Mouse (Mus musculus) MEL (cell line): ENCODE measurements around the gene 6030408B16Rik. TPM values are rescaled to one million over a fixed set of nuclear protein-coding genes. Genes with fewer than 3 reads are reported as not detected.

Experiments used
- DNase-seq: peaks from one replicate; pipeline ENCODE4 v3.0.0; 2011; ENCODE audit warnings: low read depth, low spot score
- H3K27ac ChIP-seq: 2 replicates; pipeline ENCODE4 v1.5.1; 2012; ENCODE audit warnings: low read depth, mild to moderate bottlenecking, control low read depth, low read length, moderate library complexity; ENCODE audit not compliant: control insufficient read depth
- H3K27me3 ChIP-seq, 2 experiments: fragments of 150-350 bp in 1 of 2; sonication (generic) in 1 of 2; 2 replicates each; pipeline ENCODE4 v1.6.1; 2012; ENCODE audit warnings: low read length in 2 of 2, mild to moderate bottlenecking in 2 of 2, improper control_type of control experiment in 1 of 2, moderate library complexity in 1 of 2; ENCODE audit not compliant: insufficient read depth in 2 of 2, control insufficient read depth in 1 of 2
- H3K36me3 ChIP-seq, 2 experiments: 2 replicates each; pipeline ENCODE4 v1.6.1; 2012 to 2014; ENCODE audit warnings: low read length in 2 of 2, improper control_type of control experiment in 1 of 2, inconsistent platforms in 1 of 2, mild to moderate bottlenecking in 1 of 2; ENCODE audit not compliant: insufficient read depth in 2 of 2, control insufficient read depth in 1 of 2
- H3K4me1 ChIP-seq, 2 experiments: fragments of 150-350 bp in 1 of 2; sonication (generic) in 1 of 2; 2 replicates each; pipeline ENCODE4 v1.6.1; 2012; ENCODE audit warnings: low read length in 2 of 2, improper control_type of control experiment in 1 of 2, mild to moderate bottlenecking in 1 of 2; ENCODE audit not compliant: insufficient read depth in 2 of 2, control insufficient read depth in 1 of 2
- H3K4me3 ChIP-seq, 2 experiments: fragments of 150-350 bp in 1 of 2; sonication (generic) in 1 of 2; 2 replicates each; pipeline ENCODE4 v1.5.1; 2012; ENCODE audit warnings: low read depth in 2 of 2, low read length in 2 of 2, mild to moderate bottlenecking in 2 of 2, moderate library complexity in 2 of 2, control low read depth in 1 of 2, improper control_type of control experiment in 1 of 2; ENCODE audit not compliant: control insufficient read depth in 1 of 2, insufficient read depth in 1 of 2
- H3K79me2 ChIP-seq: 2 replicates; pipeline ENCODE4 v1.6.1; 2012; ENCODE audit warnings: mild to moderate bottlenecking, low read length, moderate library complexity; ENCODE audit not compliant: control insufficient read depth, poor library complexity, insufficient read depth
- H3K9ac ChIP-seq: 2 replicates; pipeline ENCODE4 v1.6.1; 2012; ENCODE audit warnings: low read depth, mild to moderate bottlenecking, control low read depth, low read length, moderate library complexity; ENCODE audit not compliant: control insufficient read depth, poor library complexity, severe bottlenecking
- H3K9me3 ChIP-seq: fragments of 150-350 bp; sonication (generic); replicated peaks from 2 replicates; pipeline ENCODE4 v1.6.1; 2012; ENCODE audit warnings: mild to moderate bottlenecking, low read length, improper control_type of control experiment, moderate library complexity; ENCODE audit not compliant: insufficient read depth
- CHD1 ChIP-seq: IDR thresholded peaks from 2 replicates; pipeline ENCODE4 v1.6.1; 2012; ENCODE audit warnings: low read depth, mild to moderate bottlenecking, inconsistent platforms, low read length, improper control_type of control experiment
- E2F4 ChIP-seq: IDR thresholded peaks from 2 replicates; pipeline ENCODE4 v1.6.1; 2011; ENCODE audit warnings: low read depth, low read length, improper control_type of control experiment, borderline replicate concordance
- EP300 ChIP-seq, 2 experiments: IDR thresholded peaks; 2 replicates each; pipeline ENCODE4 v1.6.1; 2011; ENCODE audit warnings: improper control_type of control experiment in 2 of 2, low read length in 2 of 2, low read depth in 1 of 2, mild to moderate bottlenecking in 1 of 2
- ETS1 ChIP-seq: IDR thresholded peaks from 2 replicates; pipeline ENCODE4 v1.6.1; 2012; ENCODE audit warnings: low read depth, mild to moderate bottlenecking, inconsistent platforms, low read length, improper control_type of control experiment, moderate library complexity
- GATA1 ChIP-seq: IDR thresholded peaks from 2 replicates; pipeline ENCODE4 v1.6.1; 2011; ENCODE audit warnings: low read depth, low read length, improper control_type of control experiment
- HCFC1 ChIP-seq: IDR thresholded peaks from 2 replicates; pipeline ENCODE4 v1.6.1; 2012; ENCODE audit warnings: low read depth, mild to moderate bottlenecking, inconsistent platforms, low read length, improper control_type of control experiment, moderate library complexity
- KAT2A ChIP-seq: conservative IDR thresholded peaks from 2 replicates; pipeline ENCODE4 v1.6.1; 2012; ENCODE audit warnings: low read depth, low read length, improper control_type of control experiment, inconsistent platforms
- MAFK ChIP-seq: IDR thresholded peaks from 2 replicates; pipeline ENCODE4 v1.6.1; 2011; ENCODE audit warnings: low read depth, mild to moderate bottlenecking, low read length, improper control_type of control experiment, borderline replicate concordance
- MAX ChIP-seq: IDR thresholded peaks from 2 replicates; pipeline ENCODE4 v1.6.1; 2011; ENCODE audit warnings: low read length, improper control_type of control experiment
- MAZ ChIP-seq: IDR thresholded peaks from 2 replicates; pipeline ENCODE4 v1.6.1; 2012; ENCODE audit warnings: low read depth, mild to moderate bottlenecking, inconsistent platforms, low read length, improper control_type of control experiment
- MEF2A ChIP-seq: IDR thresholded peaks from 2 replicates; pipeline ENCODE4 v1.6.1; 2014; ENCODE audit warnings: low read depth, mild to moderate bottlenecking, inconsistent platforms, low read length, improper control_type of control experiment; ENCODE audit not compliant: poor library complexity, insufficient replicate concordance, severe bottlenecking; ENCODE audit errors: extremely low read depth
- MXI1 ChIP-seq: IDR thresholded peaks from 2 replicates; pipeline ENCODE4 v1.6.1; 2011; ENCODE audit warnings: mild to moderate bottlenecking, low read depth, low read length, improper control_type of control experiment
- MYB ChIP-seq: IDR thresholded peaks from 2 replicates; pipeline ENCODE4 v1.6.1; 2011; ENCODE audit warnings: mild to moderate bottlenecking, low read depth, low read length, improper control_type of control experiment
- NRF1 ChIP-seq: IDR thresholded peaks from 2 replicates; pipeline ENCODE4 v1.6.1; 2014; ENCODE audit warnings: low read depth, mild to moderate bottlenecking, inconsistent platforms, low read length, improper control_type of control experiment, moderate library complexity; ENCODE audit not compliant: poor library complexity, insufficient read depth, severe bottlenecking
- POLR2A ChIP-seq, 2 experiments: IDR thresholded peaks; 2 replicates each; pipeline ENCODE4 v1.6.1; 2011 to 2012; ENCODE audit warnings: low read length in 2 of 2, mild to moderate bottlenecking in 2 of 2, control low read depth in 1 of 2, improper control_type of control experiment in 1 of 2, low read depth in 1 of 2, moderate library complexity in 1 of 2; ENCODE audit not compliant: control insufficient read depth in 1 of 2, insufficient read depth in 1 of 2, poor library complexity in 1 of 2
- POLR2AphosphoS2 ChIP-seq: IDR thresholded peaks from 2 replicates; pipeline ENCODE4 v1.6.1; 2011; ENCODE audit warnings: low read length, improper control_type of control experiment
- POLR2AphosphoS5 ChIP-seq: IDR thresholded peaks from 2 replicates; pipeline ENCODE4 v1.6.1; 2012; ENCODE audit warnings: low read depth, borderline replicate concordance, mild to moderate bottlenecking, inconsistent platforms, low read length, moderate library complexity, mixed read lengths
- RAD21 ChIP-seq: IDR thresholded peaks from 2 replicates; pipeline ENCODE4 v1.6.1; 2011; ENCODE audit warnings: mild to moderate bottlenecking, low read depth, low read length, improper control_type of control experiment
- RCOR1 ChIP-seq: IDR thresholded peaks from 2 replicates; pipeline ENCODE4 v1.6.1; 2012; ENCODE audit warnings: low read depth, mild to moderate bottlenecking, inconsistent platforms, low read length, improper control_type of control experiment
- SIN3A ChIP-seq: IDR thresholded peaks from 2 replicates; pipeline ENCODE4 v1.6.1; 2012; ENCODE audit warnings: low read length, improper control_type of control experiment, inconsistent platforms
- SMC3 ChIP-seq: IDR thresholded peaks from 2 replicates; pipeline ENCODE4 v1.6.1; 2011; ENCODE audit warnings: low read depth, low read length, improper control_type of control experiment
- TCF12 ChIP-seq: IDR thresholded peaks from 2 replicates; pipeline ENCODE4 v1.6.1; 2014; ENCODE audit warnings: low read depth, mild to moderate bottlenecking, inconsistent platforms, low read length, improper control_type of control experiment, moderate library complexity
- UBTF ChIP-seq: IDR thresholded peaks from 2 replicates; pipeline ENCODE4 v1.6.1; 2012; ENCODE audit warnings: low read depth, mild to moderate bottlenecking, inconsistent platforms, low read length, improper control_type of control experiment, moderate library complexity, borderline replicate concordance; ENCODE audit not compliant: insufficient read depth
- USF1 ChIP-seq: IDR thresholded peaks from 2 replicates; pipeline ENCODE4 v1.6.1; 2014; ENCODE audit warnings: low read depth, mild to moderate bottlenecking, inconsistent platforms, low read length, improper control_type of control experiment, moderate library complexity
- USF2 ChIP-seq, 2 experiments: IDR thresholded peaks; 2 replicates each; pipeline ENCODE4 v1.6.1; 2011 to 2012; ENCODE audit warnings: improper control_type of control experiment in 2 of 2, low read length in 2 of 2, borderline replicate concordance in 1 of 2, inconsistent platforms in 1 of 2, low read depth in 1 of 2, mild to moderate bottlenecking in 1 of 2; ENCODE audit not compliant: insufficient read depth in 1 of 2
- ZC3H11A ChIP-seq: IDR thresholded peaks from 2 replicates; pipeline ENCODE4 v1.6.1; 2012; ENCODE audit warnings: low read depth, mild to moderate bottlenecking, inconsistent platforms, low read length, improper control_type of control experiment
- ZMIZ1 ChIP-seq: IDR thresholded peaks from 2 replicates; pipeline ENCODE4 v1.6.1; 2012; ENCODE audit warnings: low read depth, mild to moderate bottlenecking, inconsistent platforms, low read length, improper control_type of control experiment, moderate library complexity
- ZNF384 ChIP-seq: IDR thresholded peaks from 2 replicates; pipeline ENCODE4 v1.6.1; 2012; ENCODE audit warnings: low read depth, mild to moderate bottlenecking, inconsistent platforms, low read length, improper control_type of control experiment
- polyA plus RNA-seq, 2 experiments: library from polyadenylated mRNA; stranded (reverse) in 1 of 2; unstranded in 1 of 2; fragments of >175 nt in 1 of 2; fragments of >200 nt in 1 of 2; gene quantifications; 2 replicates each; pipeline versions ENCODE4 v1.2.1 to v1.2.4; 2012; ENCODE audit warnings: low replicate concordance in 2 of 2, low read depth in 1 of 2; ENCODE audit not compliant: insufficient read length in 2 of 2, insufficient read depth in 1 of 2, missing spikeins in 1 of 2
- total RNA-seq: library from RNA; depleted of rRNA; stranded (reverse); fragments of 300-350 nt; gene quantifications from 2 replicates; pipeline ENCODE4 v1.2.3, GENCODE M21; 2012

Gene 6030408B16Rik
- total and polyA plus RNA-seq, 3 experiments = 0.12 to 0.18 TPM; not detected in 1

DNA sequence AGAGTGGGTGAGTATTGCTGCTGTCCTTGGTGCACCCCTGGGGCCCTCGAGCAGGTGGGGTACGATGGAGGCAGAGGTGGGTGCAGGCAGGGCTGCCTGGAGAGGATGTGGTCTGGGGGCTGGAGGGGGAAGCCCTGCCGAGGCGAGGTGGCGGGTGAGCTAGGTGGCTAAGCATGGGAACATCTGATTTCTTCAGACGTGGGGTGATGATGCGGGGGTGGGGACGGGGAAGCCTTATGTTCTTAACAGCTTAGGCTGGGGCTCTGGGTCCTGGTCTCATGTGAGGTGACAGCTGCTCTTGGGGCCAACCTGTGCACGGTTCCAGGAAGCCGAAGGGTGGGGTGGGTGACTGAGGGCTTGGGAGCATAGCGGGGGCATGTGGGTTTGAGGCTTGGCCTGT lies 34.6 kb upstream of the 6030408B16Rik start:
- Histone ChIP-seq H3K4me3 (no peak overlapping the region), H3K79me2 (no peaks in the 10 kb centered on the region), H3K9ac (no peak overlapping the region), H3K36me3 (peaks cover 0 to 34% of the 10 kb centered on the region in 2 experiments; a peak in 2 of 4 replicates), H3K9me3 (no peaks in the 10 kb centered on the region), H3K4me1 (peaks cover 15 to 54% of the 10 kb centered on the region in 2 experiments), H3K27ac (no peak overlapping the region), H3K27me3 (no peaks in the 10 kb centered on the region)
- DNase-seq = no peak
- TF ChIP-seq NRF1 = no peak
- TF ChIP-seq POLR2AphosphoS2 = no peak
- no peak for TF ChIP-seq MAZ
- no peak for TF ChIP-seq KAT2A
- TF ChIP-seq POLR2A (IDR thresholded peaks at IDR 0.05; ENCODE audit: control insufficient read depth in 1 of 2, insufficient read depth in 1 of 2, low read depth in 1 of 2, low read length in 2 of 2, poor library complexity in 1 of 2) = no peak
- no peak for TF ChIP-seq MAFK
- TF ChIP-seq GATA1 = no peak
- TF ChIP-seq CHD1 = no peak
- TF ChIP-seq SMC3 = no peak
- TF ChIP-seq MEF2A = no peak
- no peak for TF ChIP-seq MAX
- no peak for TF ChIP-seq UBTF
- no peak for TF ChIP-seq ZMIZ1
- TF ChIP-seq ETS1 = no peak
- TF ChIP-seq POLR2AphosphoS5 = no peak
- TF ChIP-seq USF1 = no peak
- TF ChIP-seq USF2 (IDR thresholded peaks at IDR 0.05; ENCODE audit: borderline replicate concordance in 1 of 2, insufficient read depth in 1 of 2, low read depth in 1 of 2, low read length in 2 of 2) = no peak
- no peak for TF ChIP-seq TCF12
- TF ChIP-seq, all 39 proteins: peak for 0

- Histone ChIP-seq H3K36me3 (peaks cover 0 to 34% of the 10 kb centered on the region in 2 experiments; a peak in 2 of 4 replicates), H3K4me3 (no peak overlapping the region), H3K79me2 (no peaks in the 10 kb centered on the region), H3K9me3 (no peaks in the 10 kb centered on the region), H3K4me1 (peaks cover 12 to 46% of the 10 kb centered on the region in 2 experiments), H3K27ac (no peak overlapping the region), H3K27me3 (no peaks in the 10 kb centered on the region), H3K9ac (no peak overlapping the region)
- TF ChIP-seq SMC3 = no peak
- no peak for TF ChIP-seq UBTF
- TF ChIP-seq E2F4 = no peak
- TF ChIP-seq ZC3H11A = no peak
- TF ChIP-seq MAZ = no peak
- no peak for TF ChIP-seq USF1
- TF ChIP-seq HCFC1 = no peak
- TF ChIP-seq RAD21 = no peak
- TF ChIP-seq USF2 (IDR thresholded peaks at IDR 0.05; ENCODE audit: borderline replicate concordance in 1 of 2, insufficient read depth in 1 of 2, low read depth in 1 of 2, low read length in 2 of 2) = no peak
- TF ChIP-seq EP300 (IDR thresholded peaks at IDR 0.05; ENCODE audit: low read depth in 1 of 2, low read length in 2 of 2) = no peak
- no peak for TF ChIP-seq MYB
- TF ChIP-seq RCOR1 = no peak
- no peak for TF ChIP-seq MEF2A
- TF ChIP-seq ZNF384 = no peak
- TF ChIP-seq ETS1 = no peak
- no peak for TF ChIP-seq MXI1
- TF ChIP-seq SIN3A = no peak
- DNase-seq = no peak
Observed at GRCm38 (mm10) chr15:101259922-101260321, 33.1 kb upstream of the 6030408B16Rik start.
